Mouse (Mus musculus) ZHBTc4 (cell line): ENCODE results near the gene Degs2.
"Not testable (repeated sequence)": the region's sequence is repeated elsewhere in the genome, so short reads cannot be mapped to it uniquely, and the experiment has no call there.

ENCODE experiments used
- DNase-seq: peaks from one replicate; pipeline ENCODE4 v3.0.0-alpha.2; 2011; ENCODE audit warnings: low read depth, low spot score

The Degs2 gene

GRCm38 (mm10) chr12:108702185-108702584 lies at the start of gene Degs2:
Gene Degs2, minus strand, starts transcription at chr12:108702315.
- peak; percentile 53 for DNase-seq

- DNase-seq: no peak
Observed at GRCm38 (mm10) chr12:108751790-108752189, 49.7 kb upstream of the Degs2 start.

- no peak for DNase-seq
Observed at GRCm38 (mm10) chr12:108750226-108750625, 48.1 kb upstream of the Degs2 start.

GRCm38 (mm10) chr12:108749454-108749853 lies 47.3 kb upstream of the Degs2 start:
- DNase-seq: no peak

GRCm38 (mm10) chr12:108749019-108749418 lies 46.9 kb upstream of the Degs2 start:
- DNase-seq: no peak

- no peak for DNase-seq
Observed at GRCm38 (mm10) chr12:108745990-108746389, 43.9 kb upstream of the Degs2 start.

GRCm38 (mm10) chr12:108742241-108742640 lies 40.1 kb upstream of the Degs2 start:
- no peak for DNase-seq

GRCm38 (mm10) chr12:108741472-108741871 lies 39.4 kb upstream of the Degs2 start:
- no peak for DNase-seq

GRCm38 (mm10) chr12:108738745-108739144 lies 36.6 kb upstream of the Degs2 start:
- DNase-seq: peak; percentile 58

- DNase-seq: no peak
Observed at GRCm38 (mm10) chr12:108737838-108738237, 35.7 kb upstream of the Degs2 start.

- peak; percentile 75 for DNase-seq
Observed at GRCm38 (mm10) chr12:108734386-108734785, 32.3 kb upstream of the Degs2 start.

- no peak for DNase-seq
Observed at GRCm38 (mm10) chr12:108723841-108724240, 21.7 kb upstream of the Degs2 start.

GRCm38 (mm10) chr12:108722464-108722863 lies 20.3 kb upstream of the Degs2 start:
- no peak for DNase-seq

- no peak for DNase-seq
Observed at GRCm38 (mm10) chr12:108718485-108718884, 16.4 kb upstream of the Degs2 start.

GRCm38 (mm10) chr12:108715854-108716253 lies 13.7 kb upstream of the Degs2 start:
- DNase-seq: no peak

- DNase-seq: not testable (repeated sequence)
Observed at GRCm38 (mm10) chr12:108713972-108714371, 11.9 kb upstream of the Degs2 start.

GRCm38 (mm10) chr12:108712481-108712880 lies 10.4 kb upstream of the Degs2 start:
- peak; percentile 83 for DNase-seq

GRCm38 (mm10) chr12:108710861-108711615 lies 8.9 kb upstream of the Degs2 start:
- no peak for DNase-seq

- no peak for DNase-seq
Observed at GRCm38 (mm10) chr12:108709964-108710765, 8.1 kb upstream of the Degs2 start.

GRCm38 (mm10) chr12:108709386-108709785 lies 7.3 kb upstream of the Degs2 start:
- no peak for DNase-seq

- peak; percentile 63 for DNase-seq
Observed at GRCm38 (mm10) chr12:108706129-108706528, 4.0 kb upstream of the Degs2 start.

- no peak for DNase-seq
Observed at GRCm38 (mm10) chr12:108705486-108705885, 3.4 kb upstream of the Degs2 start.

GRCm38 (mm10) chr12:108701221-108701620 lies 894 bp downstream of the Degs2 start:
- DNase-seq: no peak
